Mouse (Mus musculus) brain, adult 2 months (tissue): ENCODE measurements at regions not wholly inside any gene's neighbourhood (a gene's known extent, or its start where the extent isn't known, plus 50 kb on each side); places are given as distances from the start of the nearest gene placed in this dataset.

ENCODE experiments used
- DNase-seq: peaks from one replicate; pipeline ENCODE4 v3.0.0; 2011; ENCODE audit warnings: low read depth, low spot score

DNA sequence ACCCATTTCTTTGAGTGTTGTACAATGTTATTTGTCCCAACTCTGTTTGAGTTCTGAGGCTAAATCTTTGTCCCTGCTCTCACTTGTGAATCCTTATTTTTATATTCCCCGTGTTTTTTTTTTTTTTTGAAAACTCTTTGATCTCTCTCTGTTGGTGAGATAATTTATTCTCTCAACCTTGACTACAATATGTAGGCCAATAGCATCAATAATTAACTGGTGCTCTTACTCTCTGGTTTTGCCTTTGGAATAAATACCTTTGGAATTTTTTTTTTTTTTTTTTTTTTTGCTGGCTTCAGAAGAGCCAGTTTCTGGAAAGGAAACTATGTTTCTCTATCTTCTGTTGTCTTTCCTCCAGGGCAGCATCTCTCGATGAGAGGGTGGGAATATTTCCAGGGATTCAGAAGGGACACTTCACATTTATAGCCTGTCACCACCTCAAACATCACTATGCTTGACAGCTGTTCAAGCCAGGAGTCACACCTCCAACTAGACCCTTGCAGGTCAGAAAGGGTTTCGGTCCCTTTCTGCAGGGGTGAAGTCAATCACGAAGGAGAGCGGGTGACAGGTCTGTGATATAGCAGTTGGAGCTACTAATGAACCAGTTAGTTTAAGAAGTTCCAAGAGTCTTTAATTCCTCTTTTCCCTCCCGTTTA lies 330.9 kb upstream of the Fam241a start:
- no peak for DNase-seq

DNA sequence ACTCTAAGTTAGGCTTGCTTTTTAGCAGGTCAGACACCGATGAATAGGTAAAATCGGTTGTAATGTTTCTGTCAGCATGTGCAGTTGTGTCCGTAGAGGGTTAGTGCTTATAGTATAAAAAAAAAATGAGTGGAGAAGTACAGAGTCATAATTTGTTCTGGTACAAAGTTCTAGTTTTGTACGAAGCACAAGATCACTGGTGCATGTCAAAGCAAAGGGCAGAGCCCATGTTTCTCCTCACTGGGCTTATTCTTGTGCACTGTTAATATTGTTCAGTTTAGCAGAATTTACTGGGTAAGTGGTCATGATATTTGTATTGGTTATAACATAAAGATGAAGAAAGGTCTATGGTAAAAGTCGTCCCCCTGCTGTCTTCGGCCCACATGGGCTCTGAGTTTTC lies 330.4 kb upstream of the Fam241a start:
- no peak for DNase-seq

DNA sequence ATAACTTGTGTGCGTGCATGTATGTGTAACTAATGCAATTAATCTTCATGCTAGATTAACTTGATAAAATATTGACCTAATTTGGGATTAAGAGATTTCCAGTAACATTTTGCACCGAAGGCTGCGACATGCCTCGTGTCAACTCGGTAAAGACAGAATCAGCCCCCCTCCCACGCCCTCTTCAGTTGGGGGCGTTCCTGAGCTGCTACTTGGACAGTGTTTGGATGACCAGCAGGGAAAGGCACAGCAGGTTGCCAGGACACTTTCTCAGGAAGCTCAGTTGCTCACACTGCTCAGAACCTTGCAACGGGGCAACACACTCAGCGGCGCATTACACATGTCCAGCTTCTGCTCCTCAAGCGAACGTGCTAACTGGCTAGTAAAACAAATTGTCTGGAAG lies 326.2 kb upstream of the Fam241a start:
- no peak for DNase-seq

DNA sequence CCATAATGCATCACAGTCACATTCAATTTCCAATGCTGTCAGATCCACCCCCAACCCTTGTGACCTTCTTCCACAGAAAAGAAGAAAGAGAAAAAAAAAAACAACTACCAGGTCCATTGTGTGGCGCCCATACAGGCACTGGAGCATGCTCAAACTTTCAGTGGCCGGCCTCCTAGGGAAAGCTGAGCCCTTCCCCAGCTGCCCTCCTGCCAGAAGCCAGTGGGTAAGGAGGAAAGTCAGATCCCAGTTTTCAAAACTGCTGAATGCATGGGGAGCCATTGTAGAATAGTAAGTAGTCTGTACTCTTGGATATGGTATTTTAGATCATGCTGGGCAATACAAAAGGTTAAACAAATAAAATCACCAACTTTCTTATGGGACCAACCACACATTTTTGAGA lies 325.5 kb upstream of the Fam241a start:
- no peak for DNase-seq

DNA sequence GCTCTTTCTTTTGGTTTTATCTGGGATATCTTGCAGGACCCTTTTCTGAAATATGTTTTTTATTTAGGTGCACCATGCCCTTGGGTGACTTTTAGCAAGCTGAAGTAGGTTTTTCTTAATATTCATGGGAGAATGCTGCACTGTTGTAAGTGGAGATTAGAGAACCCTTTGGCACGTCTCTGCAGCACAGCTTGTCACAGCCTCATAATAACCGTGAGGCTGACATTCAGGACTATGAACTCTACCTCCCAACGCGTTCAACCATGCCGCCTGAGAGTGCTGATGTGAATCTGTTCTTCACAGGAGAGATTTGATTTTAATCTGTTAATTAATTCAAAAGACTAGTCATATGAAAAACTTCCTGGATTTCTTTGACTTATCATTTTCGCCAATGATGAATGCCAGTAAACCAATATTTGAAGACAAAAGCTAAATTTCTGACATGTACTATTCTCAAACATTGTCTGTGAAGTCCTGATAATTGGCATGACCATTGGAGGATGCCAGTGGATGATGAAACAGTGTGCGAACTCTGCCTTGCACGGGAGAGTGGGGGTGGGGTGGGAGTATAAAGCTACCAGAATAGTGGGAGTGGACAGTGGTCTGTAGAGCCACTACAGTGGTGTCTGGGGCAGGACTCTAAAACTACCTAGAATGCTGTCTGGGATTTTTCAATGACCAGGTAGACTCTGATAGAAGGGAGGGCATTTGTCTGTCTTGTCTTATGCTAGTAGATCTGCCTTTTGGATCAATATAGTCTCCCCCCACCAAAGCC lies 324.8 kb upstream of the Fam241a start:
- DNase-seq: no peak

DNA sequence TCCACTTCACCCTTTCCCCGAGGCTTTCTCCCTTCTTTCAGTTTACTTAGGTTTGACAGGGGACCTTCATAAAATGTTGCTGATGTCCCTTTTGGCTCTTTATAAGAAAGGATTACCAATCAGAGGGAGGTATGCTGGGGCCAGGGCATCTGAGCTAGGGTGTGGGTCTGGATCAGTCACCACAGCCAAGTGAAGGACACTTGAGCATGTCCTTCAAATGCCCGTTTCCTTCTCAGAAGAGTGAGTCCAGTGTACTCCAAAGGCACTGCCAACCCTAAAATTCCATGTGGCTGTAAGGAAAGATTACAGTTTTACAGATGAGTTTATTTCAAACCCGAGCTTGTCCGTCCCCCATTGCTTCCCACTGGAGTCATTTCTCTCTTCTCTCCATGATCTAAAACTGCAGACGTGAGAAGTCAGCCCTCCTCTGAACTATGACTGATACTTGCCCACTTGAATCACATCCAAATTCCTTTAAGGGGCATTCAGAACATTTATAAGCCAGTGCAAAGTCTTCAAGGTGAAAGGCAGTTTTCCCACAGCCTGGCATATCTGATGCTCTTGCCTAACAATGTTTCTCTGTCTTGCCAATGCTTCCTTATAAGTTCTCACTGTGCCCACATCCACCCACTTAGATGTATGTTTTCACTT lies 321.8 kb upstream of the Fam241a start:
- no peak for DNase-seq

DNA sequence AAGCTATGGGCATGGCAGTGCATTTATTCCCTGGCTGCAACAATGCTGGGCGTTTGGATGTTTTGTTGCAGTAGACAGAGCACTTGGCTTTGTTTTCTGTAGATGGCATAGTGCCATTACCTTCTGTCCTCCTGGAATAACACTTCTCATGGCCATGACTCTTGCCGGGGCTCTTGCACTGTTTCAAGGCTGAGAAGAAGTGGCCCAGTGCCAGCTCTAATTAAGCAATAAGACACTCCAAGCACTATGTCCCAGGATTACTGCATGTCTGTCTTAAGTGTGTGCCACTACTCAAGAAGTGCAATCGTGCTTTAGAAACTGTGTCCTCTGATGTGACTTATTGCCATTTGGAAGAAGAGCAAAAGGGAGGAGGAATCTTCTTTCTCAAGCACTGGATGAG lies 316.1 kb upstream of the Fam241a start:
- DNase-seq: no peak

DNA sequence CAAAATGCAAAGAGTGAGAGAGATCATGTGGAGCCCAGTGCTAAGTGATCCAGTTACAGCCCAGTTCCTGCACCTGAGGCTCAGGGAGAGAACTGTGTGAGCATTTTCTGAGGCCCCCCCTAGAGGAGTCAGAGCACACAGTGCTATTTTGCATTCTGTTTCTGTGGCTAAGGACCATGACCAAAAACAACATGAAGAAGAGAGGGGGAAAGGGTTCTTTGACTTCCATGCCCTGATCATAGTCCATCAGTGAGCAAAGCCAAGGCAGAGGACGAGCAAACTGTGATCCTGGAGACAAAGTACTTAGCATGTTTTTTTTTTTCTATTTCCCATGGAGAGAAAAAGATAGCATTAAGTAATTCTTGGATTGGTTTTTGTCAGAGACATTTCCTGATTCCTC lies 314.5 kb upstream of the Fam241a start:
- no peak for DNase-seq

DNA sequence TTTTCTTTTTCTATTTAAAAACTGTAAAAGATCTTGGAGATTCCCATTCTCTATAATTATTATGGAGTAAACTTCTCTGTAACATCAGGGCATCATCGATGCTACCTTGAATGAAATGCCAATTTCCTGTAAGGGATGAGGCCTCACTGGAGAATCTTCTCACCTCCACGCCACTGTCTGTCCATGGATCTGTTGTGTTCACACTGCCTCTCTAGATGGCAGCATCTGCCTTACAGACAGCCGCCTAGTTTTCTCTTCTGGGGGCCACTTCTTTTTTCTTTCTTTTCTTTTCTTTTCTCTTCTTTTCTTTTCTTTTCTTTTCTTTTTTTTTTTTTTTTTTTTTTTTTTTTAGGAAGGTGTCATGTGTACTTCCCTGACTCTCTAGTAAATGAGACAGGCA lies 310.8 kb upstream of the Fam241a start:
- DNase-seq: peak; percentile 7

DNA sequence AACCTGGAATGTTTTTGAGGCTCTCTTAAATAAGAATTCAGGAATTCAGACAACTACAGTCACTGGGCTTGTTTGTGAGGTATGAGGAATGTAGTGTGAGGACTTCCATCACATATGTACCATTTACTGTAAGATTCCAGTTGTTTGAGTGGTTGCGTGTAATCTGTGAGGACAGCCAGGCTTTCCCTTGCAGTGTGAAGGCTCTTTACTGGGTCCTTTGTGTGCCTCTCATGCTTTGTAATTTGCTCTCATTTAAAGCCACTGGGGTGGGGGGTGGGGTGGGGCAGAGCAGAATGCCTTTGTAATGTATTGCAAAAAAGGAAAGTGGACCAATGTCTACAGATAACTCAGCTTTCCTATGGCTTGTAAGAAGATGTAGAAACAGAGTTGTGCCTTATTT lies 310.4 kb upstream of the Fam241a start:
- DNase-seq: no peak

DNA sequence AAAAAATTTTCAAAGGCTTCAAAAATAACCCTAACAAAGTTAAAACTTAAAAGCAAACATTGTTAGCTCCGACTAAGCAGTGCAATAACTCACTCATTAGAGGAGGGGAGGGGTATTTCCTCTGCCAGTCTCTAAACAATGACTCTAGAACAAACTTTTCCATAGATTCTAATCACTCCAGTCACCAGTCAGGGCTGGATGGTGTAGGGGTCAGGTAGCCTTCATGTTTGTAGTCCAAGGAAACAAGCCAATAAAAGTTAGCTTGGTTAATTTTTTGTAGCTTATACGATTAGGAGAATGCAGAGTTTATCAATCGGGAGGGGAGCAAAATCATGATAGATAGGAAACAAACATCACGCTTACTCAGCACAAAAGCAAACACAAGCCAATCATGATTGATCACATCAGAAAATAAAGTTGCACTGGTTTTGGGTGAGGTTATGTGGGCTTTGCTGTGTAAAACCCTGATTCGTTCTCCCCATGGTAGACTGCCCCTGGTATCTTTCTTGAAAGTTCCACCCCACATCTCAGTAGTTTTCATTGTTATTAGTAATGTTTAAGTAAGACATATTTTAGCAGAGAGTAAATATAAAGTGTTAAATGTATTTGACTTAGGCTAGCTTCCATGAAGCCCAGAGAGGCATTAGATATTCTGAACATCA lies 304.6 kb upstream of the Fam241a start:
- DNase-seq: no peak

DNA sequence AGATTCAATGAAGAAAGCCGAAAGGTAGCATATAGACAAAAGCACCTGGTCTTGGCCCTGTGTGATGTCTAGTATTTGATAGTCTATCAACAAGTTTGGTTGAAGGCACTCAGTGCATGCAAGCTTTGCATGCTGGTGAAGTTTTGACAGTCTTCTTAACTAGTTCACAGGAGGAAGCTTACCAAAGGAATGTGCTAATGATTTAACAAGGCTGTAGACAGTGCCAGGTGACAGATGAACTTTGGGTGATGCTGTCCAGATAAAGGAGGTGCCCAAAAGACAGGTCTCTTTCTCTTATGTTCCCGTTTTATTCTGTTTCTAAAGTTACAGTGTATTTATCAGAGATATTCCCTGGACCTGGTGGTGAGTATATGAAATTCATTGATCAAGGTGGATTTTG lies 303.3 kb upstream of the Fam241a start:
- no peak for DNase-seq

DNA sequence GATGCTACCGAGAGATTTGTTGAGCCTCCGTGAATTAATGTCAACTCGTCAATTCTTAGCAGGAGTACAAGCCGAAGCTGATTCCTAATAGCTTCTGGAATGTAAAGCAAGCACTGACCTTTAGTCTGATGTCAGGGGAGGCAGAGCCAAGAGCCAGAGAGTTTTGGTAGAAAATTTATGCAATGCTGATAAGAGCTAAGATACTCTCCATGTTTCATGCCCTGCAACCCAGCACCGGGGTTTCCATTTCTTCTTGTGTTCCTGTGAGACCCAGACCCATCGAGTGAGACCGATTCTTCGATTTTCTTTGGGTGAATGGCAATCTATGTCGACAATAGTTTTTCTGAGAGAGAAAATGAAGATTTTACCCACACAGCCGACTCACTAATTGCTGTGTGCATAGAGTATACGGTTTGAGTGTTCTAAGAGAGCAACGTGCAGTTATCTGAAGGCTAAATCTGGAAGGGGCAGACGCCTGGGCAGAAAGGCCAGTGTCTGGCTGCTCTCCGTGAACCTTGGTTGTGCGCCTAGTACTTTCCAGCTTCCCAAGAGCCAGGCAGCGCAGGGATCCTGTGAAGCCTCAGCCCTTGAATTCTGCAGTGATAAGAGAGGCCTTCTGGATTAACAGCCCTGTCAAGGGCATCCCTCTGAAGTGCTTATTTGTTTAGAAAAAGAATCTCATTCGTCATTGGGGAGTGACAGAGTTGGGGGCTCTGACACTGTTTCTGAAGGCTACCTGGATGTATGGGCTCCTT lies 296.1 kb upstream of the Fam241a start:
- no peak for DNase-seq

DNA sequence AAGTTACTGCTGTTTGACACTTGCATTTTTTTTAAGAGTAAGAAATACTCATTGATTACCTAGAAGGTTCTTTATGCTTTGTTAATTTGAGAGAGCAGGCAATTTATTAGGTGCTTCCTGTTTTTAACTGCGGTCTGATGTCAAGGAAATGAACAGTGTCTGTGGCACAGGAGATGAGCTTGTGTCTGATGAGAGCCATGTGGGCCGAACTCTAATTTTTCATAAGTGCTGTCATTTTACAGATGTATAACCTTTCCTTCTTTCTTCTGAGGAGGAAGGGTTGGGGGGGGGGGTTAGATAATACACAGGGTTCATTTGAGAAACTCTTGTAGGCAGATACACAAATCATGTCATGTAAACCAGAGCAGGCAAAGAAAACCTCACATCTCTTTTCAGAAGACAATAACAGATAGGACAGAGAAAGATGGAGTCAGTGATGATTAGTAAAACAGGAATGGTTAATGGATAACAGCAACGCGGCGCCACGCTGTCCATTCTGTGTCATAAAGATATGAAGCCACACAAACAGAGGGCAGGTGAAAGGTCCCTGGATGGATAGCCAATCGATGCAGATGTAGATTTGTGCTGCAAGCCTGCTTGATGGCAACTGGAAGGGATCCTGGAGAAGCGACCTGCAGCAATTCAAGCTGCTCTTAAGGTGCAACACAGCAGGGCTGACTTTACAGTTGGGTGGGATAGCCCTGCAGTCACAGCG lies 291.4 kb upstream of the Fam241a start:
- no peak for DNase-seq

DNA sequence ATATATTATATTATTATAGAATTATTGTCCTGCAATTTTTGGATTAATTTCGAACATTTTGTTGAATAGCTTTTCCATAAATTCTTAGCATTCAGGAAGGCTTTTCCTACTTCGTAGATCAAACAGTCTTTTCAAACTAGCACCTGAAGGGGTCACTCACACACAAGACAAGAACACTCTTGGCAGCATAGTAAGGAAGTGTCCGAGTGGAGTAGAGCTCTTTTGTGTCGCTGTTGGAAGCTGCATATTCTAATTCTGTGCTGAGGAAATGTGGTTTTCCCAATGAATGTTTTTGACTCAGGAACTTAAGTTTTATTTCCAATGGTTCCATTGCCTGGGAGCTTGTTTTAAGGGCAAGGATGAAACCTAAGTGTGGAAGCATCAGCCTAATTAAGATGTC lies 290.2 kb upstream of the Fam241a start:
- DNase-seq: peak; percentile 23

DNA sequence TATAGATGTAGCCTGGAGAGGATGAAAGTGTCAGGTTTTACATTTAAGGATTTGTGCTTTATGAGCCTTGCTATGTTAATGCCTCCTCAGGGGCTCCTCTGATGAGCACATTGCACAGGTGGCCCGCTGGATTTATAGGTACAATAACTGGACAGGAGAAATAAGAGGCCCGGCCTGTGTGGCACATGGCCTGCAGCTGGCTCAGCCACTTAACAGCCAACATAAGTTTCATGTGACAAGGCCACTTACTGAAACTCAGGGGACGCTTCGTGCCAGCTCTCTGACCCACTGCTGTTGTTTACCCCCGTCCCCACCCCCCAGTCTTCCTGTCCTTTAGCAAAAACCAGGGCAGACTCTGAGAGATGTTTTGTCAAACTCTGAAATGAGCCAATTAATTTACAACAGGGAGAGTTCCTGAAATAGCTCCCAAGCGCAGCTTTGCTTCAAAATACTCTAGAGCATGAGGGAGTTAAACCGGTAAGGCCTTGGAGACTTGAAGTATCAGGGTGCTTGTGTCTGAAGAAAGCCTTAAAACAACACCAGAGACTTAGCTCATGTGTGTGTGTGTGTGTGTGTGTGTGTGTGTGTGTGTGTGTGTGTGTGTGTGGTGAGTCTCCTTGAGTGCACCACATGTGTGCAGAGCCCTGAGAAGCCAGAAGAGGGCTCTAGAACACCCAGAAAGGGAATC lies 285.2 kb upstream of the Fam241a start:
- no peak for DNase-seq

DNA sequence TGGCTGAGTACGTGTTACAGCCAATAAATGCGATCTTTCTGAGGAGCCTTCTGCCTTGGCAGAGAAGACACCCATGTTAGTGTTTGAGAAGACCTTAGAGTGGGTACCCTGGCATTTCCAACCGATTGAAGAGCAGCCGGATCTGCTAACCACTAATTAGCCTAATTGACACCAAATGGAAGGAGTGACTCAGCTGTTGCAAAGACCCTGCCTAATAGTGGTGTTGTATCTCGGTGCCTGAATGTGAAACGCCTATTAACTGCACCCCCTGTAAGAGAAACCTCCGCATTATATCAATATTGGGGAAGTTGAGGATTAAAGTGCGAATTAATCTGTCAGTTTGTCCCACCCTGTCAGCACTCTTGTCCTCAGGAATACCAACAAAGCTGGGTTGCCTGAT lies 253.1 kb upstream of the Fam241a start:
- peak; percentile 57 for DNase-seq

DNA sequence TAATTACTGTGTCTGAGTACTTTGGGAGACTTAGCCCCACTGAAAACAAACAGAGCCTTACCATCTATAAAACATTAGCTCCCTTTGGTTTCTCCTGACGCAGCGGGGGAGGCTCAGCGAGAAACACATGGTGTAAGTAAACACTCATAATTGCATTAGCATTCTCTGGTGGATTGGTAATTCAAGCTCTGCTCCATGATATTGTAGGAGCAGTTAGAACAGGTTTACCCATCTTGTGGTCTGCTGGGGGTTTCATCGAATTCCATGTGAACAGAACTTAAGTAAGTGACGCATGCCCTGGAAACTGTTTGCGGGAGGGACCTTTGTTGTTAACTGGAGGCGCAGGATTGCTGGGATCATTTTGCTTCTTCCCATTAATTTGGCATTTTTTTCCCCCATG lies 249.2 kb upstream of the Fam241a start:
- DNase-seq: no peak

DNA sequence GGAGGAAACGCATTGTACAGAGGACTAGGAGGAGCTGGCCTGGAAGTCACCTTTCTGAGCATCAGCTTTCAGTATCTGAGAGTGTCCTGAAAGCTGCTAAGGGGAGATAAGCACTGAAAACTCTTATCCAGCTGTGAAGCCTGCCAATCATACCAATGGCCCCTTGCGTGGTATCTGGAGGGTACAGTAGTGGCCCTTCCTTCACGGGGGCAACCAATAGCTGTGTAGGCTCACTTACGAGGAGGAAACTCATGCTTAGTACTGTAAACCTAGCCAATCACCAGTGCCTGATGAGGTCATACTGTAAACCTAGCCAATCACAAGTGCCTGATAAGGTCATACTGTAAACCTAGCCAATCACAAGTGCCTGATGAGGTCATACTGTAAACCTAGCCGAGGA lies 231.7 kb upstream of the Fam241a start:
- DNase-seq: no peak

DNA sequence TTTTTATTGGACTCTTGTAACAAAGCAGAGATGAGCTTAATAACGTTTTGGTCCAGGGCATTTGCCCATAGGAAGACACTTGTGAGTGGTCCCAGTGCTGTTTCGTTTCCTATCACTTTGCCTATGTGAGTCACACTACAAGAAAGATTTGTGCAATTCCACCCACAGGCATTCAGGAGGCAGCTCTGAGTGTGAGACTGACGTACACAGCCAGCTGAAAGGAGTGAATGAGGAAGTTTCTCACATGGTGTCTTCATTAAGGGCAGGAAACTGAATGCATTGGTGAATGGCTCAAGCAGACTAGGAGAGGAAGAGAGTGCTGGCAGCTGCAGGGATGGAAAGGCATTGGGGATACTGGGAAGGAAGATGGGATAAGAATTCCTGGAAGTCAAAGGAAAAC lies 230.5 kb upstream of the Fam241a start:
- DNase-seq: peak; percentile 34

DNA sequence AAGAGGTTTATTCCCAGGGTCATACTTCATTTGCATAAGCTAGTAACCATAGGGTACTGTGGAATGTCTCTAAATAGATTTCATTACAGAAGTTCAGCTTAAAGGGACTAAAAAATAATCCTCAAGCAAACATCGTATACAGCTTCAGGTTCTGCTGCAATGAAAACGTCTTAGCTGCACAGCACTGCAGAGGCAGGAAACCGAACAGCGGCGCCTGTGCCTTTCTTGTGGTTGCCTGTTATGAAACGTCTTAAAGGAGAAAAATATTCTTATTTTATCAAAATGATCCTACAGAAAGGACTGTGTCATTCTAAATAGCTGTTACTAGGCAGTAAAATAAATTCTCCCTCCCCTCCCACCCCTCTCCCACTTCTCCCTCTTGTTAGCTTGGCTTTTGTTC lies 226.0 kb upstream of the Fam241a start:
- peak; percentile 10 for DNase-seq
